Mouse (Mus musculus) heart, embryonic 16.5 days (tissue): ENCODE results near the gene Chid1. TPM values are rescaled to one million over a fixed set of nuclear protein-coding genes. Genes with fewer than 3 reads are reported as not detected.
A peak's percentile ranks its signal among the peaks of the same experiment; 100 is the strongest.
"Not testable (repeated sequence)": the region's sequence is repeated elsewhere in the genome, so short reads cannot be mapped to it uniquely, and the experiment has no call there.

Experiments
- ATAC-seq: fragments of 200-750 bp; cut with Nextera tagmentation; replicated peaks from 2 replicates; pipeline ENCODE4 v1.8.0; 2017; ENCODE audit warnings: moderate number of reproducible peaks; ENCODE audit not compliant: insufficient read depth, low FRiP score; ENCODE audit errors: extremely low read depth
- H3K27ac ChIP-seq: fragments of 300-500 bp; sonication (generic); 2 replicates; pipeline ENCODE4 v1.5.1; 2014; ENCODE audit warnings: mild to moderate bottlenecking, low read length, control low read depth, moderate library complexity
- H3K27me3 ChIP-seq: fragments of 300-500 bp; sonication (generic); 2 replicates; pipeline ENCODE4 v1.6.1; 2014; ENCODE audit warnings: low read length, mixed read lengths; ENCODE audit not compliant: control insufficient read depth, insufficient read depth
- H3K36me3 ChIP-seq: fragments of 300-500 bp; sonication (generic); 2 replicates; pipeline ENCODE4 v1.6.1; 2014; ENCODE audit not compliant: control insufficient read depth, insufficient read depth
- H3K4me1 ChIP-seq: fragments of 300-500 bp; sonication (generic); 2 replicates; pipeline ENCODE4 v1.6.1; 2014; ENCODE audit warnings: low read length, mixed read lengths; ENCODE audit not compliant: control insufficient read depth, insufficient read depth
- H3K4me2 ChIP-seq: fragments of 300-500 bp; sonication (generic); 2 replicates; pipeline ENCODE4 v1.6.1; 2014; ENCODE audit warnings: low read depth, mild to moderate bottlenecking, control low read depth, low read length
- H3K4me3 ChIP-seq: fragments of 300-500 bp; sonication (generic); 2 replicates; pipeline ENCODE4 v1.5.1; 2014; ENCODE audit warnings: mild to moderate bottlenecking, control low read depth, low read length
- H3K9ac ChIP-seq: fragments of 300-500 bp; sonication (generic); 2 replicates; pipeline ENCODE4 v1.6.1; 2014; ENCODE audit warnings: low read length, control low read depth
- H3K9me3 ChIP-seq: fragments of 300-500 bp; sonication (generic); replicated peaks from 2 replicates; pipeline ENCODE4 v1.6.1; 2016; ENCODE audit warnings: low read length; ENCODE audit not compliant: control insufficient read depth
- WGBS: fragments of 180-500 bp; shearing (Covaris S2); extraction: QIAGEN DNeasy Blood & Tissue Kit; methylation state at CpG from one replicate; pipeline ENCODE4 v1.1.7; 2014; 5-methylcytosine and 5-hydroxymethylcytosine counted together
- polyA plus RNA-seq: library from polyadenylated mRNA; unstranded; fragments of >200 nt; fragmentation: Nextera tagmentation; extraction: Ambion mirVana; gene quantifications from 2 replicates; pipeline ENCODE4 v1.2.1, GENCODE M21; 2015

The Chid1 gene
- polyA plus RNA-seq, 1 experiment from 2014 or later = 33.3 TPM

DNA sequence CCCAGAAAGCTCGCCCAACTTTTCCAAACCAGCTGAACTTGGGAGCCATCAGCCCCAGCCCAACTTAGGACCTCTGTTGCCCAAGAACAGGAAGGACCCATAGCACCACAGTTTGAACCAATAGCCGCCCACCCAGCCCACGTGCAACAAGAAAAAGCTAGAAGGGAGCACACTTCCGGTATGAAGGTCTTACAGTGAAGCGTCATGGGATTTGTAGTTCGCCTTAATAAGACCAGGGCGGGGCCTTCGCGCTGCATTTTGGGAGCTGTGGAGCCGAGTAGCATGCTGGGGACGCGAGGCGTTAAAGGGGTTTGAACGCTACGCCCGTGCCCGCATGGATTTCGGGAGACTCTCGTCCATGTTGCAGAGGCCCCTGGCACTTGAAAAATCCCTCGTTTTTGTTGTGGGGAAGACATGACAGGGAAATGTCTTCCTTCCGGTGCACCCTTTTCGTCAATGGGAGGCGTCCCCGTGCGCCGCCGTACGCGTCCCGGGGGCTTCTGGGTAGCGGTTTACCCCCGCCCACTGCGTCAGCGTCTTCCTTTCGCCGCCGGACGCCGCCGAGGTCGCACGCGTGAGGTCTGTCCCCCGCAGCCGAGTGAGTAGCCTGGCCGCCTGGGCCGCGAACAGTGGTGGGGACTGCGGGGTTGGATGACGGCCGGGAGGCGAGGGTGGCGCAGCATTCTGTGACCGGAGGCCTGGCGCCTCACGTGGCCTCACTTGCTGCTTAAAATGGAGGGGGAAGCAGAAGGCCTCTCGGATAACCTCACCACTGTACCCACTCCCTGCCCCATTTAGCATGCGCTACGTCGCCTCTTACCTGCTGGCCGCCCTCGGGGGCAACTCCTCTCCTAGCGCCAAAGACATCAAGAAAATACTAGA, 92.3 kb downstream of the Chid1 start, which contains the start of gene Rplp2:
Rplp2 (plus strand) TSS at position 261 of the 882 bp plus-strand sequence.
- Histone ChIP-seq H3K4me3 (peak within 1 kb of the TSS; percentile 83), H3K4me2 (peak within 1 kb of the TSS; percentile 74), H3K27me3 (no peaks in the 10 kb centered on the region), H3K27ac (peak within 1 kb of the TSS; percentile 95), H3K4me1 (peaks cover 25% of the 10 kb centered on the region), H3K36me3 (peaks cover 18% of the 10 kb centered on the region), H3K9ac (peak within 1 kb of the TSS; percentile 92), H3K9me3 (no peaks in the 10 kb centered on the region)
- peak; percentile 89 for ATAC-seq
- WGBS = under 1% methylated on average over 63 of the region's 63 CpGs

DNA sequence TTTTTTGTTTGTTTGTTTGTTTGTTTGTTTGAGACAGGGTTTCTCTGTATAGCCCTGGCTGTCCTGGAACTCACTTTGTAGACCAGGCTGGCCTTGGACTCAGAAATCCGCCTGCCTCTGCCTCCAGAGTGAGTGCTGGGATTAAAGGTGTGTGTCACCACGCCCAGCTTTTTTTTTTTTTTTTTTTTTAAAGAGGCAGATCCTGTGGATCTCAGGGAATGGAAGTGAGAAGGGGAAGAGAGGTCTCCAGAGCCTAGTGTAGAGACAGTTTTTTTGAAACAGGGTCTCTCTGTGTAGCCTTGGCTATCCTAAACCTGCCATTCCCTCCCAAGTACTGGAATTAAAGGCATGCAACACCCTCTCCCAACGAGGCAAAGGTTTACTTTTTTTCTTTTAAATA, 93.3 kb downstream of the Chid1 start:
- H3K9me3 ChIP-seq, ATAC-seq, H3K27me3 ChIP-seq, H3K4me3 ChIP-seq, H3K4me2 ChIP-seq, H3K27ac ChIP-seq, H3K9ac ChIP-seq: not testable (repeated sequence)
- Histone ChIP-seq H3K36me3 (peaks cover 17% of the 10 kb centered on the region), H3K4me1 (peaks cover 26% of the 10 kb centered on the region)
- WGBS = 79% methylated on average over 3 of the region's 3 CpGs

DNA sequence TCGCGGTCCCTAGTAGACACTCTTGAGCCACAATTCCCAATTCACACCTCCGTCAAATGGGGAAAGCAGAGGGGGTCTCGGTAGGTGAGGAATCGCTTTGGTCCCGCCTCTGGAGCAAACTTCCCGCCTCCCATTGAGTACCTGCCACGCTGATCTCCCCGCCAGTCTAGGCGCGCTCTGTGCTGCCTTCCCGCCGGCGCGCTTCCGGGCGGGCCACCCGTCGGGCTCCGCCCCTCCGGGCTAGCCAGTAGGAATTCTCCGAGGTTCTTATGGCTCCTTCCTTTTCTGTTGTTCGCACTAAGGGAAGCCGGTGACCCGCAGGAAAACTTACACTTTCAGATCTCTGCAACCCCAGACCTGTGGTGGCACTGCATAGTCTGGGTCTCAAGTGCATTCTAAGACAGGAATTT, 95.8 kb downstream of the Chid1 start, which contains the start of gene Pidd1:
Pidd1 (minus strand) TSS at position 198 of the 410 bp plus-strand sequence.
- peaks cover 31% of the 10 kb centered on the region for H3K4me1 ChIP-seq
- H3K27ac ChIP-seq = peak within 1 kb of the TSS; percentile 76
- peak within 1 kb of the TSS; percentile 66 for H3K4me3 ChIP-seq
- under 1% methylated on average over 25 of the region's 25 CpGs for WGBS
- peaks cover 10% of the 10 kb centered on the region for H3K36me3 ChIP-seq
- peak within 1 kb of the TSS; percentile 96 for H3K4me2 ChIP-seq
- H3K27me3 ChIP-seq = no peaks in the 10 kb centered on the region
- no peaks in the 10 kb centered on the region for H3K9me3 ChIP-seq
- peak; percentile 52 for ATAC-seq
- H3K9ac ChIP-seq = peak within 1 kb of the TSS; percentile 76

Other genes starting within 250 kb of the Chid1 start
- gene Drd4, start 247.9 kb downstream of the Chid1 start, polyA plus RNA-seq = 0.05 and 0.13 TPM in 2 replicates
- gene Deaf1, start 212.2 kb downstream of the Chid1 start, polyA plus RNA-seq = 37.6 and 37.7 TPM in 2 replicates
- 32.2 and 32.5 TPM in 2 replicates for gene Tmem80, start 212.1 kb downstream of the Chid1 start, polyA plus RNA-seq
- 2.6 and 3.9 TPM in 2 replicates for gene Eps8l2, start 201.0 kb downstream of the Chid1 start, polyA plus RNA-seq
- gene Taldo1, start 147.7 kb downstream of the Chid1 start, polyA plus RNA-seq = 227 and 257 TPM in 2 replicates
- gene Gatd1, start 125.7 kb downstream of the Chid1 start, polyA plus RNA-seq = 26.6 and 28.0 TPM in 2 replicates
- gene Cend1, start 110.4 kb downstream of the Chid1 start, polyA plus RNA-seq = 5.2 and 5.9 TPM in 2 replicates
- gene Slc25a22, start 102.0 kb downstream of the Chid1 start, polyA plus RNA-seq = 17.8 and 19.7 TPM in 2 replicates
- gene Pidd1, start 95.8 kb downstream of the Chid1 start, polyA plus RNA-seq = 9.0 and 9.7 TPM in 2 replicates
- 704 and 720 TPM in 2 replicates for gene Rplp2, start 92.5 kb downstream of the Chid1 start, polyA plus RNA-seq
- 73.1 and 78.0 TPM in 2 replicates for gene Pnpla2, start 84.7 kb downstream of the Chid1 start, polyA plus RNA-seq
- 24.2 and 26.1 TPM in 2 replicates for gene Cracr2b, start 78.8 kb downstream of the Chid1 start, polyA plus RNA-seq
- 42.2 and 44.0 TPM in 2 replicates for gene Cd151, start 72.5 kb downstream of the Chid1 start, polyA plus RNA-seq
- gene Polr2l, start 64.7 kb downstream of the Chid1 start, polyA plus RNA-seq = 56.7 and 61.5 TPM in 2 replicates
- gene Tspan4, start 64.6 kb downstream of the Chid1 start, polyA plus RNA-seq = 61.0 and 61.5 TPM in 2 replicates
- 54.1 and 54.9 TPM in 2 replicates for gene Ap2a2, start 22.3 kb upstream of the Chid1 start, polyA plus RNA-seq
- gene Muc6, start 115.5 kb upstream of the Chid1 start, polyA plus RNA-seq = 0.14 and 0.18 TPM in 2 replicates
- gene Muc2, start 150.5 kb upstream of the Chid1 start, polyA plus RNA-seq = 0.31 and 1.1 TPM in 2 replicates
- 0.07 and 0.08 TPM in 2 replicates for gene Muc5ac, start 249.1 kb upstream of the Chid1 start, polyA plus RNA-seq